Mouse (Mus musculus) CH12.LX (cell line): ENCODE results near the gene A630001G21Rik. TPM values are rescaled to one million over a fixed set of nuclear protein-coding genes. Genes with fewer than 3 reads are reported as not detected.

ENCODE experiments used
- DNase-seq: peaks from one replicate; pipeline ENCODE4 v3.0.0-alpha.2; 2013; ENCODE audit errors: extremely low read depth
- H3K27ac ChIP-seq: 2 replicates; pipeline ENCODE4 v1.5.1; 2012; ENCODE audit warnings: low read depth, mild to moderate bottlenecking, control low read depth, moderate library complexity; ENCODE audit not compliant: insufficient read depth
- H3K27me3 ChIP-seq: replicated peaks from 2 replicates; pipeline ENCODE3; 2012; ENCODE audit warnings: inconsistent platforms
- H3K36me3 ChIP-seq, 2 experiments: replicated peaks in 1 of 2; 2 replicates each; pipeline versions ENCODE3 to v1.6.1; 2012; ENCODE audit warnings: inconsistent platforms in 1 of 2, low read length in 1 of 2, mild to moderate bottlenecking in 1 of 2, mixed read lengths in 1 of 2, moderate library complexity in 1 of 2; ENCODE audit not compliant: control insufficient read depth in 1 of 2, insufficient read depth in 1 of 2
- H3K4me1 ChIP-seq, 2 experiments: 2 replicates each; pipeline ENCODE4 v1.6.1; 2012; ENCODE audit warnings: inconsistent platforms in 1 of 2, moderate library complexity in 1 of 2; ENCODE audit not compliant: insufficient read depth in 2 of 2, control insufficient read depth in 1 of 2
- H3K4me2 ChIP-seq: 2 replicates; pipeline ENCODE4 v1.6.1; 2012; ENCODE audit warnings: low read depth, mild to moderate bottlenecking, control low read depth; ENCODE audit not compliant: poor library complexity, insufficient read depth, severe bottlenecking
- H3K4me3 ChIP-seq, 3 experiments: fragments of 150-350 bp in 1 of 3; sonication (generic) in 1 of 3; replicated peaks in 1 of 3; 2 replicates each; pipeline versions ENCODE3 to v1.5.1; 2011 to 2012; ENCODE audit warnings: low read depth in 2 of 3, low read length in 2 of 3, mild to moderate bottlenecking in 2 of 3, moderate library complexity in 2 of 3, control low read depth in 1 of 3, improper control_type of control experiment in 1 of 3, inconsistent platforms in 1 of 3, mixed read lengths in 1 of 3; ENCODE audit not compliant: poor library complexity in 1 of 3
- H3K79me2 ChIP-seq: replicated peaks from 2 replicates; pipeline ENCODE4 v1.6.1; 2012; ENCODE audit warnings: mild to moderate bottlenecking, moderate library complexity; ENCODE audit not compliant: control insufficient read depth, poor library complexity, insufficient read depth, severe bottlenecking; ENCODE audit errors: extremely low read depth
- H3K9ac ChIP-seq: 2 replicates; pipeline ENCODE4 v1.6.1; 2012; ENCODE audit warnings: low read depth, mild to moderate bottlenecking, control low read depth, moderate library complexity; ENCODE audit not compliant: insufficient read depth
- H3K9me3 ChIP-seq: replicated peaks from 2 replicates; pipeline ENCODE3; 2012; ENCODE audit warnings: low read length, inconsistent platforms, mixed read lengths
- BHLHE40 ChIP-seq: IDR thresholded peaks from 2 replicates; pipeline ENCODE4 v1.6.1; 2011; ENCODE audit warnings: mild to moderate bottlenecking, low read depth, low read length, improper control_type of control experiment
- CHD1 ChIP-seq: IDR thresholded peaks from 2 replicates; pipeline ENCODE4 v1.6.1; 2012; ENCODE audit warnings: low read depth, low read length, improper control_type of control experiment, inconsistent platforms
- CHD2 ChIP-seq: IDR thresholded peaks from 2 replicates; pipeline ENCODE4 v1.6.1; 2011; ENCODE audit warnings: low read length, improper control_type of control experiment
- CTCF ChIP-seq, 2 experiments: IDR thresholded peaks in 1 of 2; conservative IDR thresholded peaks in 1 of 2; 2 replicates each; pipeline ENCODE4 v1.5.1; 2011 to 2012; ENCODE audit warnings: low read depth in 2 of 2, low read length in 2 of 2, improper control_type of control experiment in 1 of 2, inconsistent platforms in 1 of 2, mild to moderate bottlenecking in 1 of 2, moderate library complexity in 1 of 2
- E2F4 ChIP-seq: IDR thresholded peaks from 2 replicates; pipeline ENCODE4 v1.6.1; 2011; ENCODE audit warnings: low read depth, low read length, improper control_type of control experiment; ENCODE audit not compliant: insufficient replicate concordance
- EP300 ChIP-seq: IDR thresholded peaks from 2 replicates; pipeline ENCODE4 v1.6.1; 2011; ENCODE audit warnings: low read length, improper control_type of control experiment
- ETS1 ChIP-seq: conservative IDR thresholded peaks from 2 replicates; pipeline ENCODE4 v1.6.1; 2012; ENCODE audit warnings: low read depth, mild to moderate bottlenecking, inconsistent platforms, low read length, improper control_type of control experiment, moderate library complexity
- GABPA ChIP-seq: IDR thresholded peaks from 2 replicates; pipeline ENCODE4 v1.6.1; 2012; ENCODE audit warnings: low read depth, low read length, improper control_type of control experiment, inconsistent platforms; ENCODE audit not compliant: insufficient replicate concordance
- HCFC1 ChIP-seq: IDR thresholded peaks from 2 replicates; pipeline ENCODE4 v1.6.1; 2012; ENCODE audit warnings: low read depth, mild to moderate bottlenecking, inconsistent platforms, low read length, improper control_type of control experiment
- IRF4 ChIP-seq: IDR thresholded peaks from 2 replicates; pipeline ENCODE4 v1.6.1; 2014; ENCODE audit warnings: low read depth, mild to moderate bottlenecking, inconsistent platforms, low read length, improper control_type of control experiment
- JUN ChIP-seq: IDR thresholded peaks from 2 replicates; pipeline ENCODE4 v1.6.1; 2011; ENCODE audit warnings: low read depth, mild to moderate bottlenecking, low read length, improper control_type of control experiment, moderate library complexity; ENCODE audit not compliant: insufficient read depth
- MAX ChIP-seq: IDR thresholded peaks from 2 replicates; pipeline ENCODE4 v1.6.1; 2011; ENCODE audit warnings: low read length, improper control_type of control experiment
- MAZ ChIP-seq: IDR thresholded peaks from 2 replicates; pipeline ENCODE4 v1.6.1; 2012; ENCODE audit warnings: low read depth, mild to moderate bottlenecking, inconsistent platforms, low read length, improper control_type of control experiment, moderate library complexity
- MXI1 ChIP-seq: IDR thresholded peaks from 2 replicates; pipeline ENCODE4 v1.6.1; 2011; ENCODE audit warnings: mild to moderate bottlenecking, low read depth, low read length, improper control_type of control experiment
- NELFE ChIP-seq: IDR thresholded peaks from 2 replicates; pipeline ENCODE4 v1.6.1; 2011; ENCODE audit warnings: low read depth, low read length, improper control_type of control experiment
- NRF1 ChIP-seq: IDR thresholded peaks from 2 replicates; pipeline ENCODE4 v1.6.1; 2014; ENCODE audit warnings: low read depth, mild to moderate bottlenecking, inconsistent platforms, low read length, improper control_type of control experiment, moderate library complexity
- POLR2AphosphoS2 ChIP-seq: IDR thresholded peaks from 2 replicates; pipeline ENCODE4 v1.6.1; 2011; ENCODE audit warnings: low read depth, low read length, improper control_type of control experiment
- RCOR1 ChIP-seq: conservative IDR thresholded peaks from 2 replicates; pipeline ENCODE4 v1.6.1; 2012; ENCODE audit warnings: low read depth, mild to moderate bottlenecking, inconsistent platforms, low read length, improper control_type of control experiment
- SMC3 ChIP-seq: IDR thresholded peaks from 2 replicates; pipeline ENCODE4 v1.6.1; 2011; ENCODE audit warnings: low read depth, low read length, improper control_type of control experiment
- TBP ChIP-seq: conservative IDR thresholded peaks from 2 replicates; pipeline ENCODE4 v1.6.1; 2011; ENCODE audit warnings: low read depth, low read length, improper control_type of control experiment
- TCF12 ChIP-seq: IDR thresholded peaks from 2 replicates; pipeline ENCODE4 v1.6.1; 2014; ENCODE audit warnings: low read depth, mild to moderate bottlenecking, inconsistent platforms, low read length, improper control_type of control experiment
- UBTF ChIP-seq: IDR thresholded peaks from 2 replicates; pipeline ENCODE4 v1.6.1; 2012; ENCODE audit warnings: low read depth, mild to moderate bottlenecking, inconsistent platforms, low read length, improper control_type of control experiment, moderate library complexity
- USF1 ChIP-seq: IDR thresholded peaks from 2 replicates; pipeline ENCODE4 v1.6.1; 2014; ENCODE audit warnings: low read depth, mild to moderate bottlenecking, inconsistent platforms, low read length, improper control_type of control experiment
- ZMIZ1 ChIP-seq: IDR thresholded peaks from 2 replicates; pipeline ENCODE4 v1.6.1; 2012; ENCODE audit warnings: low read depth, mild to moderate bottlenecking, inconsistent platforms, low read length, improper control_type of control experiment
- dilution Hi-C: fragments of 300-500 bp; cut with MboI; formaldehyde crosslinking; loops from 2 replicates; pipeline ENCODE4 v1.14.3; 2020; ENCODE audit warnings: low sequenced_read_pairs; ENCODE audit not compliant: extremely low pct_unique_long_range_greater_than_20kb, extremely low pct_ligation_motif_present
- in situ Hi-C: fragments of 300-500 bp; cut with MboI; formaldehyde crosslinking; loops from 3 replicates; pipeline ENCODE4 v1.14.3; 2019; ENCODE audit warnings: low sequenced_read_pairs, low pct_ligation_motif_present, low pct_unique_long_range_greater_than_20kb, mixed read lengths
- polyA plus RNA-seq: library from polyadenylated mRNA; unstranded; fragments of >175 nt; gene quantifications from 2 replicates; pipeline ENCODE4 v1.2.1, GENCODE M21; 2012; ENCODE audit warnings: low read depth; ENCODE audit not compliant: insufficient read length
- total RNA-seq, 2 experiments: library from RNA; depleted of rRNA; stranded (reverse); fragments of 300-350 nt in 1 of 2; fragments of >200 nt in 1 of 2; gene quantifications; 2 replicates each; pipeline ENCODE4 v1.2.3; 2012 to 2014

Gene A630001G21Rik
- total and polyA plus RNA-seq, 3 experiments: 55.8 to 151 (median 139) TPM

DNA sequence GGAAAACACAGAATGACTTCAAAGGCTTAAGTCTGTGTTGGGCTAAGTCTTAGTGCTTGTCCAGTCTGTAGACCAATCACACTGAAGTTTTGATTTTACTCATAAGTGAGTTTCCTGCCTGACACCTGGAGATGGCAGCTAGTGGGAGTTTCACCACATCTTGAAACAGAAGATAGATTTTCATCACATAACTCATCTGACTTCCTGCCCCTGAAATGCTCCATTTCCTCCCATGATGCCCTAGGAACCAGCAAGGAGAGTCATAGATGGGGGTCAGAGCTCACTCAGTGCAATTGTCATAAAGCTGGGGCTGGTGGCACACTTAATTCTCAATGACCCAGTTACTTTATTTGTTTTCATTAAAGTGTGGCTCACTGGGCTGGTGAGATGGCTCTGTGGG, 38.6 kb downstream of the A630001G21Rik start (continued):
- TF ChIP-seq UBTF (no peak), SMC3 (peak; percentile 19; the same call in 1 of the 2 replicates), POLR2AphosphoS2 (0 out of 2 replicates have a peak, but pooled peaks have one; percentile 53), ETS1 (peak; percentile 86), NELFE (peak; percentile 32; the same call in 1 of the 2 replicates), USF1 (no peak), JUN (peak; percentile 90), NRF1 (no peak), TBP (peak; percentile 55; the same call in 1 of the 2 replicates), BHLHE40 (peak; percentile 64), CHD1 (no peak), RCOR1 (no peak), EP300 (peak; percentile 96)

- dilution Hi-C loops: no loop called here
- Histone ChIP-seq H3K36me3 (peaks cover 0 to 22% of the 10 kb centered on the region in 2 experiments), H3K27me3 (no peaks in the 10 kb centered on the region), H3K9ac (no peak overlapping the region), H3K27ac (no peak overlapping the region), H3K4me3 (no peak overlapping the region), H3K4me2 (no peak overlapping the region), H3K9me3 (peaks cover 5% of the 10 kb centered on the region), H3K4me1 (peaks cover 19 to 55% of the 10 kb centered on the region in 2 experiments), H3K79me2 (peaks cover 16% of the 10 kb centered on the region)
- in situ Hi-C loops: no loop called here
- DNase-seq: no peak
- TF ChIP-seq CTCF (conservative IDR thresholded peaks at IDR 0.05 in 1 of 2, IDR thresholded peaks at IDR 0.05 in 1 of 2; ENCODE audit: low read depth in 2 of 2, low read length in 2 of 2) (0 out of 4 replicates have a peak, but pooled peaks of 1 of the 2 experiments have one; percentile 6), IRF4 (no peak)
Observed at GRCm38 (mm10) chr1:85739000-85739399, 39.4 kb downstream of the A630001G21Rik start.

DNA sequence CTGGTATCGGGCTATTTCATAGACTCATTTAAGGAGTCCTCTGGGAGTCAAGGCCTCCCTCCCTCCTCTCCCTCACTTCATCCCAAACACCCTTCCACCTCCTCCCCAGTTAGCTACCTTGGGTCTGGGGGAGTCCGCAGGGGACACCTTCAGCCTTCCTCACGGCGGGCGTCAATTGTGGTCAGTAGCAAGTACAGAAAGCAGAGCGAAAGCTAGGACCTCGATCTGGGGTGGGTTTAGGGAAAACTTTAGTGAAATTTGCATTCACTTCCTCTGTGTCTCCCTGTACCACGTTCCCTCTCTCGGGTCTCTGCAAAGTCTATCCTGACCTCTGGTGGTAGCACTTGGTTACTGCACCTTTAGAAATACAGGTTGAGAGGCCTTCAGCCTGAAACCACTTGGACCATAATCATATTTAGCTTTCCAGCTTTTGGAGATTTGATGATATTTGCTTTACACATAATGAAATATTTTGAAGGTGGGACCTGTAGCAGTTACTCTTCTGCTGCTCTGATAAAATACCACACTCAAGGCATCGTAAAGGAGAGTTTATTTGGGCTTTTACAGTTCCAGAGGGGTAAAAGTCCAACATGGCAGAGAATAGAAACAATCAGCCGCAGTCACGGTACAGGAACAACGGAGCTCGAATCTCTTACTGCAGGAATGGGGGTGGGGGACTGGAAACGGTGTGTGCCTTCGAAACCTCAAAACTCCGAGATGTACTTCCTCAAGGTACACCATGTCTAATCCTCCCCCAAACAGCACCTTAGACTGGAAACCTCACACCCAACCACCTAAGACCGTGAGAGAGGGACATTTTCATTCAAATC, 41.9 kb downstream of the A630001G21Rik start:
- peaks cover 24 to 56% of the 10 kb centered on the region in 2 experiments for H3K4me1 ChIP-seq
- dilution Hi-C loops: no loop called here
- H3K9ac ChIP-seq: peak overlapping the region; percentile 99
- peak overlapping the region; percentile 74 to 98 (median 98) for H3K4me3 ChIP-seq
- peak; percentile 96 for DNase-seq
- H3K36me3 ChIP-seq: peaks cover 21 to 37% of the 10 kb centered on the region in 2 experiments
- in situ Hi-C loops: no loop called here
- peaks cover 7% of the 10 kb centered on the region for H3K9me3 ChIP-seq
- H3K27me3 ChIP-seq: no peaks in the 10 kb centered on the region
- 0 out of 2 replicates have a peak overlapping the region, but pooled peaks have one; percentile 18 for H3K4me2 ChIP-seq
- peaks cover 41% of the 10 kb centered on the region for H3K79me2 ChIP-seq
- peak overlapping the region; percentile 97 for H3K27ac ChIP-seq
- TF ChIP-seq MAX (peak; percentile 87), POLR2AphosphoS2 (peak; percentile 92), USF1 (peak; percentile 10; the same call in 1 of the 2 replicates), CHD2 (peak; percentile 74; the same call in 1 of the 2 replicates), IRF4 (peak; percentile 90), MXI1 (no peak; the same call in 1 of the 2 replicates), EP300 (peak; percentile 56), MAZ (no peak; the same call in 1 of the 2 replicates), ZMIZ1 (peak; percentile 75), E2F4 (peak; percentile 75; the same call in 1 of the 2 replicates), HCFC1 (peak; percentile 62; the same call in 1 of the 2 replicates), UBTF (no peak), JUN (no peak), ETS1 (peak; percentile 63), NELFE (peak; percentile 85), TCF12 (peak; percentile 95), GABPA (no peak), CTCF (conservative IDR thresholded peaks at IDR 0.05 in 1 of 2, IDR thresholded peaks at IDR 0.05 in 1 of 2; ENCODE audit: low read depth in 2 of 2, low read length in 2 of 2) (peak; percentile 95 to 96), RCOR1 (0 out of 2 replicates have a peak, but pooled peaks have one; percentile 57)
